Mouse (Mus musculus) heart, adult 9 months (tissue): ENCODE measurements around the gene Grap2.

ENCODE experiments used
- DNase-seq, 2 experiments: peaks; one replicate each; pipeline ENCODE4 v3.0.0; 2022; ENCODE audit warnings: low spot score in 2 of 2

Grap2 gene

DNA sequence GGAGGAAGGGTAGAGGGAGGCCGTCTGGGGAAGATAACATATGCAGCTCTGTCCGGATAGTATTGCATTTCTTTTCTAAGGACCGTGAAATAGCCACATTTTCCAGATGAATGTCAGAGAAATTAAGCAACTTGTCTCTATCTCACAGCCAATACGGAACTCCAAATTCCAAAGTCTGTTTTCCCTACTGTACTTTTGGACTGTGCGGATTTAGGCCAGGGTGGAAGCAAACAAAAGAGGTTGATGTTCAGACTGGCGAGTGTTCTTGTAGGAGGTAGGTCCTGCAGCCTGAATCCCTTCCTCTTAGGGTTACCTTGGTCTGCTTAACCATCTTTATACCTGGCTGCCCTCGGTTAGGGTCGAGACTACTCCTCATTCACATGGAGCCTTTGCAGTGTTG lies 109.9 kb downstream of the Grap2 start:
- no peak for DNase-seq

DNA sequence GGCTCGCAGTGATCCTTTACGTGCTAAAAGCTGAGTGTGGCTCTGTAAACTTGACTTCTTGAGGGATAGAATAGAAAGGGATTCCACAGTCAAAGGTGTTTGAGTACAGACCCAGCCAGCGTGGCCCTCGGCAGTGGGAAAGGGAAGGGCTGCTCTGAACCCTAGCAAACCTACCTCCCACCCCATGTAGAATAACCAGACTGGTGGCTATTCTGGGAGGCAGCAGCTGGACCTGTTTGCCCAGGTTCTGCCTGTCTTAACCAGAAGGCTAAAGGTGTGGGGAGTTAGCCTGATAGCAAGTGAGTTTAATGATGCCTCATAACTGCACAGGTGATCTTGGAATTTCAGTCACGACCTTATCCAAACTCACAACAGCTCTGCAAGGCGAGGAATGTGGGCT lies 110.8 kb downstream of the Grap2 start:
- no peak for DNase-seq

DNA sequence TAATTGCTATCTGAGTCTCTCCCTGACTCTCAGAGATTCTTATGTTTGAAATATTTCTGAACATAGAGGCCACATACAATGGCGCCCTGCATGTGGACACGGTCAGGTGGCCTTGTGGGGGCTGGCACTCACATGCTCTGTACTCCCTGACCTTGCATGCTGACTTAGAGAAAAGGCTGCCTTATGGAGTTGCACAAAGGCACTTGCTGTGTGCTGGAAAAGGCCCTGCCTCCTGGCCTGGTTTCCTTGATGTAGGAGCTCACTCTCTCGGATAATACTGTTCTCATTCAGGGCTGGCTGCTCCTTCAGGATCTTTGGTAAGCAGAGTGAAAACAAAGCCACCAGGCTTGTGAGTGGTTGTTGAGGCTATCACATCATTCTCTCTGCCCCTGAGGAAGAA lies 111.6 kb downstream of the Grap2 start:
- no peak for DNase-seq

DNA sequence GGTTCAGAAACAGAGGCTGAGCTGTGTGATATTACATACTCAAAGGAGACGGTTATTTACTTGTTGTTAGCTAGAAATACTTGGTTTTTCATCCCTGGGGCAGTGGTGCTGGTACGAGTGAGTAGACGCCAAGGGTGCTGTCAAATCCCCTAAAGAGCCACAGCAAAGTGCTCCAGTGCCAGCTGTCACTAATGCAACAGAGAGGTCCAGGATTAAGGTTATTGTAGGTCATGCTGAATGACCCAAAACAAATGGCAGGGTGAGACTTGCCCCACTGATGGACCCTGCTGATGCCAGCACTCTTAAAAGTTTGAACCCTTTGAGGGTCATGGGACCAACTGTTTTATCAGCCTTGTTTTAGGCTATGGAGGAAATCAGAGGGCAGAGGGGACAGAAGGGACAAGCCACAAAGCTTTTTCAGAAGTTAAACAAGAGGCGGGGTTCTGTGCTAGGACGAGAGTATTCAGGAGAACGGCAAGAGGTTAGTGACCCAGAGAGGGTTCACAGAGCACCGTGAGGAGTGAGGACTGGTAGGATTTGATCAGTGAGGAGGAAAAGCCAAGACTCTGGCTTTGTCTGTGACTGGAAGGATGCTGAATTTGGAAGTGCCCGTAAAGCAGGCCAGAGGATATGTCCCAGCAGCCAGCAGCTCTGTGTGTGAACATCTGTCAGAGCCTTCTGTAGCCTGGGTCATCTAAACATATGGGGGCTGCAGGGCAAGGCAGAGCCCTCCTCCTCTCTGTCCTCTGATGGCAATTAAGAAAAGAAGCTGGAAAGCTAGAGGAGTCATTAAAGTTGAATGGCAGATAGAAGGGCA lies 112.6 kb downstream of the Grap2 start:
- DNase-seq = no peak

DNA sequence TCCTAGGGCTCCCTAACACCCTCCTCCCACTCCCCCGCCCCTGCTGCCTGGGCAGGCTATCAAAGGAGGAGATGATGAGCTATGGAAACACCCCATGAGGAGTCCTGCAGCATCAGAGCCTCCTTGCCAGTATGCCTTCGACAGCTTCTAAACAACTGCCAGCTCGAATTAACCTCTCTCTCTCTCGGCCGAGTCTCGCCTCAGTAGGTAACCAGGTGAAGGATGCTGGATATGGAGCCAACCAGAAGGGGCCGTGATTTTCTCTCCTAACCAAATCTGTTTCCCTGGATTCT lies 113.2 kb downstream of the Grap2 start:
- DNase-seq = no peak

DNA sequence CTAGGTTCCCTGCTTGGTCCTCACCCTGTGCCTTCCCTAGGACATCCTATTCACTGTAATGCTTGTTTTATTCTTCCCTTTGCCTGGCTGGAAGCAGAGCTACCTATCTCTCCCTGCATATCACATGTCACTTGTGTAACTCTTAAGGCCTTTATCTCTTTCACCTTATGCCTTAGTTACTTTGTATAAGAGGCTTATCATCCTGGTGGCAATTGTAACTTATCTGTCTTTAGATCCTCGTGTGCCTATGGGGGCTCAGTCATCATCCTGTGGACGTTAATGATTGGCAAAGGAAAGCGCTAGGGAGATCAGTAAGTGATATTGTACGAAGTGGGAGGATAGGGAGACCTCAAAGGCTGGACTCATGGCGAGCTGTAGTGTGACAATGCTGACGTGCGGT lies 116.1 kb downstream of the Grap2 start:
- no peak for DNase-seq

DNA sequence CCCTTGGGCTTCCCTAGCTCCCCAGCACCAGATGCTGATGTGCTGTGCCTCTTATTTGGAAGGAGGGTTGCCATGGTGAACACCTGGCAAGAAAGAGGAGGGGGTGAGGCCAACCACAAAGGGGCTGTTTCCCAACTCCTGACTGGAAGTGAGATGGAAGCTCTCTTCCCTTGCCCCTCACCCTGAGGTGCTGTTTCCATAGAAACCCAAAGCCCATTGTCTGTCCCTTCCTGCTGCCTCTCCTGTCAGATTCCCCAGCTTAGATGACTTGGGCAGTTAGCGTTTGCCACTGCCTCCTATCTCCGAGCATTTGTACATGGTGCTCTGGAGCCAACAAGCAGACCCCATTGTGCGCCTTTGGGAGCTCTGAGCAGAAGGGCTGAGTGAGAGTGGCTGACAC lies 121.1 kb downstream of the Grap2 start:
- DNase-seq = no peak

DNA sequence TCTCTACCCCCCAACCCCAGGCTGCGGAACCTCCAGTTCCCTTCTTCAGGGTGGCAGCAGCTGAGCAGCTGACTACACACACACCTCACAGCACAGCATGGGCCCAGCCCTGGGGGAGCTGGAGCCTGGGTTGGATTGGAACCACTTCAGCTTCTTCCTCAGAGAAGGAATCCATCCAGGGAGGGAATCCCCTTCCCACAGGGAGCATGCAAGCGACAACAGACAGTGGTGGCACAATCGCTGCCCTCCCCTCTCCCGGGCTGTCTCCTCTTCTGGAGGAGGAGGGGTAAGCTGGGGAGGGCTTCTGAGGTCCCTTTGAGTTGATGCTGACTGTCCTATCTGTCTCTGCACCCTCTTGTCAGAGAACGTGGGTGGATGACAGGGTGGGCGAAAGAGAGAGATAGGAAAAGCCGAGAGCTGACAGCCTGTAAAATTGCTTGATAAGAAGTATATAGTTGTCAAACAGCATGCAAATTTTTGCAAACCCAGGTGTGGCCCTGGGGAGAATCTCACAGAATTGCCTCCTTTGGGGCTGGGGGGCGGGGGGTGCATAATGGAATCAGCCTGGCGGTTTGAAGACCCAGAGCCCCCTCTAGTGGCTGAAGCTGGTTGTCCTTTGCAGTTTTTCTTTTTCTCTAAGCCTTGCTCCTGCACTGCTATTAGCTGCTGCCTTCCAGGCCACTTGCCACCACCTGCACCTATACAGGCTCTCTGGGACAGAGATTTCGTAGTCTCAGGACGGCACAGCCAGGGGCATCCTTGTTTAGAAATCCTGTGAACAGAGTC lies 121.9 kb downstream of the Grap2 start:
- DNase-seq = no peak

DNA sequence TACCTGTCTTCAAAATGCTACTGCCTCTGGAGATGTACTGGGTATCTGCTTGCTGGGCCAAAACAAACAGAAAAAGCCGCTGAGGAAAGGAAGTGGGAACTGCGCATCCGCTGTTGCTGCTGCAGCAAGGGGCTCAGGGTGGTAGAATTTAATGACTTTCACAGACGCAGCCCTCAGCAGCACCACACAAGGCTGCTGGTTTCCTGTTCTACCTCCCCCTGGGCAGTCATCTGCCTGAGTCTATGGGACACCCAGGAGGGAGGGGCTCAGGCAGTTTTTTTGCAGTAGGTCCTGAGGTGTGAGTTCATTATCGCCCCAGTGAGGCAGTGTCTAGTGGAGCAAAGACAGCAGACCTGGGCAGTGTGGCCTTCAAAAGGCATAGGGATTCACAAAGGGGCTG lies 125.2 kb downstream of the Grap2 start:
- no peak for DNase-seq

DNA sequence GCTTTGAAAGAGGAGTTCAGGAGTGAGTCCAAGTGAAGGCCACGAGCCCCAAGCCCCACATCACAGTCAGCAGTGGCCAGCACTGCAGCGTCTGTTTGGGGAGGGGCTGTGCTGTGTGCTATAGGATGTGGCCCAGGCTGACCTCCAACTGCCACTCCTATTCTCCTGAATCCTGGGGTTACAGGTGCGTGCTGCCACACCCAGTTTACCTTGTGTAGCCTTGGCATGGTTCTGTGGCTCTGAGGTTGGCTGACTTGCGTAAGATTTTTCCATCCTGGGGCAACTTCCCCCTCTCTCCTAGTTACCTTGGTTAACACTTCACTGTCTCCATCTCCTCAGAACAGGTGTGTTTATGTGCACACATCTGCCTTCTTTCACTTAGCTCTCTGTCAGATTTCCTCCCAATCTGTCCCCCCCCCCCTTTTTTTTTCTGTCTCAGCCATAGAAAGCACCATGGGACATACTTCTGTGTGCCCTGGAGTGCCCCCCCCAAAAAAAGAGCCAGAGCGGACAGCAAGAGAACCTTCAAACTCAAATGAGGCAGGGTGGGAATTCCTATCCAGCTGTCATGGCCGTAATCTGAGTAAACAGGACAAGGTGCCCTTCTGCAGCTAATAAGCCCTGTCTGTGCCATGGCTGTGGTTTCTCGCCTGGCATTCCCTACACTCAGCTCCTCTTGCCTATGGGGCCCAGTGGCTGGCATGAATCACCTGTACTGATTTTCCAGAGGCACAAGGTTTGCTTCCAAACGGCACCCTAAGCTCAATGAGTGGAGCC lies 129.3 kb downstream of the Grap2 start:
- DNase-seq = no peak
